Mouse (Mus musculus) cerebellum, adult 2 months (tissue): ENCODE measurements around the gene Skp2. TPM values are rescaled to one million over a fixed set of nuclear protein-coding genes. Genes with fewer than 3 reads are reported as not detected.
A peak's percentile ranks its signal among the peaks of the same experiment; 100 is the strongest.

Experiments
- DNase-seq, 2 experiments: peaks; one replicate each; pipeline ENCODE4 v3.0.0; 2021
- H3K27ac ChIP-seq: fragments of 200-500 bp; 2 replicates; pipeline ENCODE4 v1.5.1; 2012; ENCODE audit warnings: low read length, control low read depth, inconsistent platforms; ENCODE audit not compliant: insufficient read depth
- H3K27me3 ChIP-seq: fragments of 200-500 bp; 2 replicates; pipeline ENCODE4 v1.6.1; 2012; ENCODE audit warnings: inconsistent platforms, mild to moderate bottlenecking, low read length, moderate library complexity; ENCODE audit not compliant: control insufficient read depth, insufficient read depth
- H3K4me1 ChIP-seq: fragments of 200-500 bp; 2 replicates; pipeline ENCODE4 v1.6.1; 2011; ENCODE audit warnings: low read length; ENCODE audit not compliant: control insufficient read depth, insufficient read depth
- H3K4me3 ChIP-seq: fragments of 200-500 bp; replicated peaks from 2 replicates; pipeline ENCODE3; 2011; ENCODE audit warnings: mild to moderate bottlenecking, low read depth, low read length, control low read depth; ENCODE audit not compliant: insufficient read depth
- CTCF ChIP-seq: fragments of 200-500 bp; IDR thresholded peaks from 2 replicates; pipeline ENCODE4 v1.5.1; 2011; ENCODE audit warnings: low read depth, mild to moderate bottlenecking, control low read depth, low read length, moderate library complexity, borderline replicate concordance; ENCODE audit not compliant: insufficient read depth
- POLR2A ChIP-seq: fragments of 200-500 bp; IDR thresholded peaks from 2 replicates; pipeline ENCODE4 v1.6.1; 2011; ENCODE audit warnings: low read length, control low read depth, borderline replicate concordance; ENCODE audit not compliant: insufficient read depth
- WGBS: fragments of 180-500 bp; shearing (Covaris S2); methylation state at CpG from one replicate; pipeline ENCODE4 v1.1.7; 2018; 5-methylcytosine and 5-hydroxymethylcytosine counted together
- polyA plus RNA-seq: library from polyadenylated mRNA; depleted of rRNA; stranded (reverse); fragments of >200 nt; gene quantifications from 2 replicates; pipeline ENCODE4 v1.2.3, GENCODE M21; 2012

Gene Skp2
- polyA plus RNA-seq, 1 experiment: 4.2 TPM

DNA sequence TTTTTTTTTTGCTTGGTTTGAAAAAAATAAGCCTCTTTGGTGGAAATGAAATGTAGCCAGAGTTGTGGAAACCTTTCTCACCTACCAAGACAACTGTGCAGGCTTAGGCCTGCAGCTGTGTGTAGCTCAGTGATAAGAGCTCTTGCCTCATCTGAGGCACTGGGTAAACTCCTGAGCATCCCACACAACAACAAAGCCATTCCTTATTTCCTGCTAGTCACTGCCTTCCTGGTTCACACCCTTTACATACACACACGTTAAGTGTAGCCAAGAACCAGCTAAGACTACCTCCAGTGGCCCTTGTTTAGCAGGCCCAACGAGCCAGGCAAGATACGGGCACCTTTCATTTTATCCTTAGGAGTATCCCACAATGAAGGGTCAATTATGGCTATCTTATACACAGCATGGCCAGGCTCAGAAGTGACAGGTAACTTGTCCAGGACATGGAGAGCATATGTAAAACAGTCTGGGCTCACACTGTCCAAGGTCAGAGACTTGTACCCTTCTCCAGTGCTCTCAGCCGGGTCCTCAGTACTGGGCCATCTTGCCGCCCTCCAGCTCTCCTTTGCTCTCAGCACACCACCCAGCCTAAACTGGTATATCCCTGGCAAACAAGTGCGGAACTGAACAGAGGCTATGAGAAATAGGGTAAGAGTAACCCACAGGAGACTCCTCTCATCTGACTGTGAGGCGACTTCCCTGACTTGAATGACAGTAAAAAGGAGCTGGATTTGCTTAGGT lies 28.0 kb downstream of the Skp2 start:
- no peaks in the 10 kb centered on the region; the same call in 1 of the 2 replicates for H3K27me3 ChIP-seq
- WGBS: 93% methylated on average over 7 of the region's 7 CpGs
- no peak overlapping the region for H3K4me3 ChIP-seq
- H3K4me1 ChIP-seq: no peaks in the 10 kb centered on the region
- TF ChIP-seq CTCF: no peak
- no peak for TF ChIP-seq POLR2A
- H3K27ac ChIP-seq: no peak overlapping the region
- DNase-seq: no peak

DNA sequence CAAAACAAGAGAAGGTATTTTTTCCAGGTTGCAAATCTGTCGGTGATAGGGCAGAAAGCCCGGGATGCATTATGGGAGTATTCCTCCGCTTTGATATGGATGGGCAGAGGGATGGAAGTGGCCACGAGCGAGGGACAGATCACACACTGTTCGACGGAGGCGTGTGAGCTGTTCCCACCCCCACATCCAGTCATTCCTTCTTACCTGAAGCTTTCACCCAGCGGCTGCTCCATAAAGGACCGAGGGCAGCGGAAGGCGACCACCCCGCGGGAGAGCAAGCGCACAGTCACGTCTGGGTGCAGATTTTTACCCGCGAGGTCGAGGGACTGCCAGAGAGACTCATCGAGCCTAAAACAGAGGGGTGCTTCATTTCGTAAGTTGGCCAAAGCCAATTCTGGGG lies 30.4 kb downstream of the Skp2 start:
- 90% methylated on average over 21 of the region's 21 CpGs for WGBS
- Histone ChIP-seq H3K27ac (no peak overlapping the region), H3K27me3 (no peaks in the 10 kb centered on the region; the same call in 1 of the 2 replicates), H3K4me1 (no peaks in the 10 kb centered on the region), H3K4me3 (no peak overlapping the region)
- TF ChIP-seq CTCF (no peak), POLR2A (no peak)
- DNase-seq: no peak

DNA sequence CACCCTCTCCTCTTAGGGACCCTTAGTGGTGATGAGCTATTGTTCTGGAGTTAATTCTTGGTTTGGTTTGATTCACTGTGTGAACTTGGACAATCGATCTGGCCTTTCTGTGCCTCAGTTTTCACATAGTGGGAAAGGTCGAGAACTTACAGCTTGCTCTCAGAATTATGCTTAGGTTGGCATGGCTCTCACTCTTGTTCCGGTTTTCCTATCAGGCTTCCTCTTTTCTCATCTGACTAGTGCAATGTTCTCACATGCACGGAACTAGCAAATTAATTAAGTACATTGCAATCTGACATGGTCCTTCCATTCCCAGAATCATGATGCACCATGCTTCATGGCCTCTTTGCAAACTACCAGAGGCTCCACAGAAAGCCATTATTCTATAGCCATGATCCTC lies 32.2 kb downstream of the Skp2 start:
- Histone ChIP-seq H3K4me1 (no peaks in the 10 kb centered on the region), H3K27ac (no peak overlapping the region), H3K4me3 (no peak overlapping the region), H3K27me3 (no peaks in the 10 kb centered on the region)
- peak in 1 of 2 experiments; percentile 1 for DNase-seq
- TF ChIP-seq POLR2A: no peak
- no peak for TF ChIP-seq CTCF
- WGBS: 87% methylated on average over 4 of the region's 4 CpGs

DNA sequence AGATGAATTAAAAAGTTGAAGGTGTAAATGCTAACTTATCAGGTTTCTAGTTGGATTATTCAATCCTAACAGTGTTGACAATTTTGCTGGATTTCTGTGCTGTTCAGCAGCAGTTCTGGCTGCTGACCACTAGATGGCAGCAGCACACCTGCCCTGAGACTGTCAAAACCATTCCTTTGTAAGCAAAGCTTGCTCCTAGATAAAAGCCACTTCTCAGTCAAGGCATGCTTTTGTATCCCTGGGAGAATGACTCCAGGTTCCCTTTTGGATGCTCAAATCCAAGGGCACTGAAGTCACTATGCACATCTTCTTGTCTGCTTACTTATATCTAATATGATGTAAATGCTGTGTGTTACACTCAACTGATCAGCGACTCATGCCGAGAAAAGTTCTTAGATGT lies 35.1 kb downstream of the Skp2 start:
- WGBS: 98% methylated on average over 2 of the region's 2 CpGs
- DNase-seq: peak; percentile 47 to 53
- H3K27me3 ChIP-seq: no peaks in the 10 kb centered on the region
- H3K4me3 ChIP-seq: no peak overlapping the region
- TF ChIP-seq POLR2A: no peak
- TF ChIP-seq CTCF: peak; percentile 97
- no peaks in the 10 kb centered on the region for H3K4me1 ChIP-seq
- H3K27ac ChIP-seq: no peak overlapping the region

DNA sequence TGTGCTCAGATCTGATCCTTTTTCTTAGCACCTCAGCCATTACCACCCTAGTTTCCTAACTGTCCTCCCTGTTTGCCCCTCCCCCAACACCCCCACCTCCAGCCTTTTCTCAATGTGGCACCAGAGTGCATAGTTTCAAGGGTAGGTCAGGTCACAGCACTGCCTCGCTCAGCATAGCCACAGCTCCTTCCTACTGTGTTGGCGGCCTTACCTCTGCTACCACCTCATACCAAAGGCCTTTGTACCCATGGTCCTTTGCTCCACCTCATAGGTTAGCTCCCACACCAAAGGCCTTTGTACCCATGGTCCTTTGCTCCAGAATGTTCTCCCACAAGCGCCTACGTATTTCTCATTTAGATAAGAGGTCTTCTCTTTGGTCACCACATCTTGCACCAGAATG lies 36.4 kb downstream of the Skp2 start:
- 92% methylated on average over 4 of the region's 4 CpGs for WGBS
- Histone ChIP-seq H3K4me3 (no peak overlapping the region), H3K4me1 (no peaks in the 10 kb centered on the region), H3K27me3 (no peaks in the 10 kb centered on the region), H3K27ac (no peak overlapping the region)
- TF ChIP-seq CTCF (no peak), POLR2A (no peak)
- peak in 1 of 2 experiments; percentile 2 for DNase-seq

DNA sequence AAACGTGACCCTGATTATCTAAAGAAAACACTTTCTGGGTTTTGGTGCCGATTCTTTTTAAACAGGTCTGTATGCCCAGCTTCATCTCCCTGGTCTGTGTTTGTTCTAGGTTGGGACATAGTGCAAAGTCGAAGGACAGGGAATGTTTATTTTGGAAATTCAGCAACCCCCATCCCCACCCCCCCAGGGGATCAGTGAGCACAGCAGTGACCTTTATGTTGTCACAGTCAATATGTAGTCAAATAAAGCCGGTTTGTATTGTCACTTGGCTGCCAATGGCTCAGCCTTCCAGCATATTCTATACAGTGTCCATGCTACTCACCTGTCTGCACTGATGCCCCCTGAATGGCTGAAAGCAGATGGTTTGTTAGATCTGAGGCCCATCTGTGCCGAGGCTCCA lies 40.6 kb downstream of the Skp2 start:
- no peaks in the 10 kb centered on the region for H3K27me3 ChIP-seq
- no peak for DNase-seq
- WGBS: 73% methylated on average over 5 of the region's 5 CpGs
- TF ChIP-seq POLR2A (no peak), CTCF (no peak)
- no peak overlapping the region for H3K27ac ChIP-seq
- no peaks in the 10 kb centered on the region for H3K4me1 ChIP-seq
- no peak overlapping the region for H3K4me3 ChIP-seq

DNA sequence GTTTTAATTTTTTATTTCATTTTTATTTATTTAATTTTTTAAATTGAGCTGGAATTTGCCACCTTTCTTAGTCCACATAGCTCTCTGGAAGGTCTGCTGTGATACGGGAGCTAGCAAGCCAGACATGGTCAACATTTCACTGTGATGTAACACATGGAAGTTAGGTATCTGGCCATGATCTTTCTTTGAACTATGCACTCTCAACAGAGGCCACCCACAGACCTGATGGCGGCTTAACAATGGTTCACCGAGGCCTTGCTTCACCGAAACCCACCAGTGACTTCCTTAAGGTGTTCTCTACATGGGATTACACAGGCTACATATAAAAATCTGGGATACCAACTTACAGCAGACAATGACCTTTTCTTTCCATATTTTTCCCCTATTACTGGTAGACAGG lies 41.1 kb downstream of the Skp2 start:
- Histone ChIP-seq H3K4me3 (no peak overlapping the region), H3K27ac (no peak overlapping the region), H3K27me3 (no peaks in the 10 kb centered on the region), H3K4me1 (no peaks in the 10 kb centered on the region)
- DNase-seq: no peak
- WGBS: 86% methylated on average over 4 of the region's 4 CpGs
- TF ChIP-seq CTCF (no peak), POLR2A (no peak)

DNA sequence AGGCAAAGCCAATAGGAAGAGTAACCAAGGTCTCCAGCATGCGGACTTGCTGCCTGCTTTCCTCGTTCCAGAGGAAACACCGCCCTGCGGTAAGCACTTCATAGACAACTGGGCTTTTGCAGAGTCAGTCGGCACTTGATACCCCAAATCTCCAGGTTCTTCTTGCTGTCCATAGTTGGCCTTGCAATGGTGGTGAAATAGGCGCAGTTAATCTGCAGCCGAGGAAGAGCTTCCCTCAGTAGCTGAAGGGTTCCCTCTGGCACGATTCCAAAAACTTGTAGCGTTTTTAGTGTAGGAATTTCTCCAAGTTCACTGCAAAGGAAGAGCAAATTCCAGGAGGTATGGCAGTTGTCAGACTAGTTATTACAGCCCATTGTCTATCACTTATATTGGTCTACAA lies 41.7 kb downstream of the Skp2 start:
- H3K4me1 ChIP-seq: no peaks in the 10 kb centered on the region
- H3K4me3 ChIP-seq: no peak overlapping the region
- no peak for DNase-seq
- no peaks in the 10 kb centered on the region for H3K27me3 ChIP-seq
- 64% methylated on average over 9 of the region's 9 CpGs for WGBS
- TF ChIP-seq POLR2A: no peak
- H3K27ac ChIP-seq: no peak overlapping the region

DNA sequence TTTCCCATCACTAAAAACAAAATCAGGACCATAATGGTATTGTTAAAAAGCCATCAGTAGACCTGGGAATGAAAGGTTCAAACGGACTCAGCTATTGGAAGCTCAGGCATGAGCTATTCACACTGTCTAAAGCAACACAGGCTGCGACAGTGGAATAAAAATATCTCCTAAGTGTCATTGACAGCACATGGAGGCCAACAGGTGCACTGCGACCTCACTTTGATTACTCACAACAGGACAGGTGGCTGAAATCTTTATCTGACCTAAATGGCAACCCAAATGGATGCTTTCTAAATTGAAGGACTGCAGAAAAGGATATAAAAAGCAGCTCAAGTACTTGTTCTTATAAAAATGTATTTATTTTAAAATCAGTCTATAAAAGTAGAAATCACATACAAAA lies 43.6 kb downstream of the Skp2 start:
- no peaks in the 10 kb centered on the region for H3K27me3 ChIP-seq
- no peak overlapping the region for H3K4me3 ChIP-seq
- no peaks in the 10 kb centered on the region for H3K4me1 ChIP-seq
- TF ChIP-seq CTCF: no peak
- H3K27ac ChIP-seq: no peak overlapping the region
- DNase-seq: no peak
- 58% methylated on average over 3 of the region's 3 CpGs for WGBS
